Mouse (Mus musculus) neural tube, embryonic 14.5 days (tissue): ENCODE data around the gene Msl1. TPM values are rescaled to one million over a fixed set of nuclear protein-coding genes. Genes with fewer than 3 reads are reported as not detected.

Experiments used
- ATAC-seq: fragments of 200-750 bp; cut with Nextera tagmentation; 2 replicates; pipeline ENCODE4 v1.8.0; 2017; ENCODE audit warnings: low read depth, mild to moderate bottlenecking, moderate TSS enrichment, moderate library complexity
- H3K27ac ChIP-seq: fragments of 300-500 bp; sonication (generic); 2 replicates; pipeline ENCODE4 v1.5.1; 2014; ENCODE audit warnings: low read depth, mild to moderate bottlenecking, control low read depth, low read length, moderate library complexity, mixed read lengths
- H3K27me3 ChIP-seq: fragments of 300-500 bp; sonication (generic); 2 replicates; pipeline ENCODE4 v1.6.1; 2014; ENCODE audit warnings: low read length; ENCODE audit not compliant: control insufficient read depth, insufficient read depth
- H3K36me3 ChIP-seq: fragments of 300-500 bp; sonication (generic); 2 replicates; pipeline ENCODE4 v1.6.1; 2014; ENCODE audit warnings: low read length, mixed read lengths; ENCODE audit not compliant: control insufficient read depth, insufficient read depth
- H3K4me1 ChIP-seq: fragments of 300-500 bp; sonication (generic); 2 replicates; pipeline ENCODE4 v1.6.1; 2014; ENCODE audit warnings: low read length; ENCODE audit not compliant: control insufficient read depth, insufficient read depth
- H3K4me2 ChIP-seq: fragments of 300-500 bp; sonication (generic); 2 replicates; pipeline ENCODE4 v1.6.1; 2014; ENCODE audit warnings: mild to moderate bottlenecking, low read depth, low read length, control low read depth
- H3K4me3 ChIP-seq: fragments of 300-500 bp; sonication (generic); 2 replicates; pipeline ENCODE4 v1.5.1; 2014; ENCODE audit warnings: low read depth, low read length, control low read depth, mixed read lengths
- H3K9ac ChIP-seq: fragments of 300-500 bp; sonication (generic); replicated peaks from 2 replicates; pipeline ENCODE4 v1.6.1; 2014; ENCODE audit warnings: low read depth, mild to moderate bottlenecking, control low read depth, low read length, mixed read lengths
- H3K9me3 ChIP-seq: fragments of 300-500 bp; sonication (generic); 2 replicates; pipeline ENCODE4 v1.6.1; 2016; ENCODE audit warnings: low read length; ENCODE audit not compliant: control insufficient read depth
- WGBS: fragments of 180-500 bp; shearing (Covaris S2); extraction: QIAGEN DNeasy Blood & Tissue Kit; methylation state at CpG from one replicate; pipeline ENCODE4 v1.1.7; 2014; 5-methylcytosine and 5-hydroxymethylcytosine counted together
- polyA plus RNA-seq: library from polyadenylated mRNA; unstranded; fragments of >200 nt; fragmentation: Nextera tagmentation; extraction: Ambion mirVana; gene quantifications from 2 replicates; pipeline ENCODE4 v1.2.1, GENCODE M21; 2014

The Msl1 gene
- polyA plus RNA-seq, 1 experiment from 2014 or later, result 24.2 TPM

DNA sequence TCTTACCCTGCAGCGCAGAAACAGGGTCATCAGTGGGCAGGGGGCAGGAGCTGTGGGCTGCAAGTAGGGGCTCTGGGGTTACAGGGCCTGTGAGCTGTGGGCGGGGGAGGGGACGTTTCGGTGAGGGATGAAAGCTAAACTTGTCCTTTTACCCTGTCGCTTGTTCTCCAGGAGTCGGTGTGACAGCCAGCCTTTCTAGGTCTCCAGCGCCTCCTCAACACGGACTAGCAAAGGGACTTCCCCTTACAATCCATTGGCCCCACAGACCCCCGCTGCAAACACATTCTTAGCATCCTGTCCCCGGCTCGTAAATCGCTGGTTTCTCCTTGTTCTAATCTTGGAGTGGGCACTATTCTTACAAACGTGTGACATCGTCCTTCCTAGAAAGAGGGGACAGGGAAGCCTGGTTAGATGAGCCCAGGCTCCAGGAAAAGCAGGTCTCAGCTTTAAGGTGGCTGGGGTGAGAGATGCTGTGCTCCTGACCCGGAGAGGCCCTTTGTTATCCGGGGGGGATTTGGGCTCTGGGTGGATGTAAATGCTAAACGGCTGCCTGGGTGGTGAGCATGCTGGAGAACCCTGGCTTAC, 12.6 kb upstream of the Msl1 start:
- H3K4me2 ChIP-seq, result peak overlapping the region; percentile 39
- H3K27ac ChIP-seq, result peak overlapping the region; percentile 83
- ATAC-seq, result no peak
- WGBS, result 4% methylated on average over 17 of the region's 17 CpGs
- no peaks in the 10 kb centered on the region for H3K9me3 ChIP-seq
- no peak overlapping the region for H3K4me3 ChIP-seq
- H3K27me3 ChIP-seq, result no peaks in the 10 kb centered on the region
- H3K4me1 ChIP-seq, result peaks cover 33% of the 10 kb centered on the region; the same call in 1 of the 2 replicates
- H3K9ac ChIP-seq, result peak overlapping the region; percentile 8
- no peaks in the 10 kb centered on the region; the same call in 1 of the 2 replicates for H3K36me3 ChIP-seq

- no peak overlapping the region for H3K4me3 ChIP-seq
- H3K9me3 ChIP-seq, result no peaks in the 10 kb centered on the region
- peak; percentile 49; the same call in 1 of the 2 replicates for ATAC-seq
- H3K27ac ChIP-seq, result peak overlapping the region; percentile 83
- peak overlapping the region; percentile 8 for H3K9ac ChIP-seq
- under 1% methylated on average over 20 of the region's 20 CpGs for WGBS
- H3K4me1 ChIP-seq, result peaks cover 33% of the 10 kb centered on the region; the same call in 1 of the 2 replicates
- no peaks in the 10 kb centered on the region; the same call in 1 of the 2 replicates for H3K36me3 ChIP-seq
- H3K27me3 ChIP-seq, result no peaks in the 10 kb centered on the region
- H3K4me2 ChIP-seq, result peak overlapping the region; percentile 39
These were observed 12.1 kb upstream of the Msl1 start for GRCm38 (mm10) chr11:98783236-98783696.

- Histone ChIP-seq H3K4me3 (no peak overlapping the region), H3K4me1 (peaks cover 33% of the 10 kb centered on the region; the same call in 1 of the 2 replicates), H3K36me3 (no peaks in the 10 kb centered on the region; the same call in 1 of the 2 replicates), H3K4me2 (no peak overlapping the region), H3K9ac (no peak overlapping the region), H3K9me3 (no peaks in the 10 kb centered on the region), H3K27ac (no peak overlapping the region), H3K27me3 (no peaks in the 10 kb centered on the region)
- no peak for ATAC-seq
- WGBS, result 72% methylated on average over 4 of the region's 4 CpGs
These were observed 11.2 kb upstream of the Msl1 start for GRCm38 (mm10) chr11:98784139-98784538.

DNA sequence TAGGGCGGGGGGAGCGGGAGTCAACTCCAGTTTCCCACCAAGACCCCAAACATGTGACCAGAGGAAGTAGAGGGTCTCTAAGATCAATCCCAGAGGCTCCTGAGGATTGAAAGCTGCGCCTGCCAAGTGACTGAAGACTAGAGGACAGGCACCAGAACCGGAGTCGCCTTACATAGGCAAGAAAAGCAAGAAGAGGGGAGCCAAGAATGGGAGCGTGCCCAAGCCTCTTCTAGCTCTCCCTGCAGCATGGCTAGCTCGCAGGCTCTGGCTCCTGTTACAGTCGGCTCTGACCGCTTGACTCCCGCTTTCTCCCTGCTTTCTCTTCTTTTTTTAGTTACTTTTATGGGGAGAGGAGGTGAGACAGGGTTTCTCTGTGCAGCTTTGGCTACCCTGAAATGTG, 10.1 kb upstream of the Msl1 start:
- H3K4me2 ChIP-seq, result no peak overlapping the region
- no peaks in the 10 kb centered on the region; the same call in 1 of the 2 replicates for H3K36me3 ChIP-seq
- no peaks in the 10 kb centered on the region for H3K27me3 ChIP-seq
- peaks cover 33% of the 10 kb centered on the region; the same call in 1 of the 2 replicates for H3K4me1 ChIP-seq
- 67% methylated on average over 10 of the region's 10 CpGs for WGBS
- no peak overlapping the region for H3K4me3 ChIP-seq
- no peaks in the 10 kb centered on the region for H3K9me3 ChIP-seq
- H3K9ac ChIP-seq, result no peak overlapping the region
- H3K27ac ChIP-seq, result peak overlapping the region; percentile 77
- no peak for ATAC-seq

DNA sequence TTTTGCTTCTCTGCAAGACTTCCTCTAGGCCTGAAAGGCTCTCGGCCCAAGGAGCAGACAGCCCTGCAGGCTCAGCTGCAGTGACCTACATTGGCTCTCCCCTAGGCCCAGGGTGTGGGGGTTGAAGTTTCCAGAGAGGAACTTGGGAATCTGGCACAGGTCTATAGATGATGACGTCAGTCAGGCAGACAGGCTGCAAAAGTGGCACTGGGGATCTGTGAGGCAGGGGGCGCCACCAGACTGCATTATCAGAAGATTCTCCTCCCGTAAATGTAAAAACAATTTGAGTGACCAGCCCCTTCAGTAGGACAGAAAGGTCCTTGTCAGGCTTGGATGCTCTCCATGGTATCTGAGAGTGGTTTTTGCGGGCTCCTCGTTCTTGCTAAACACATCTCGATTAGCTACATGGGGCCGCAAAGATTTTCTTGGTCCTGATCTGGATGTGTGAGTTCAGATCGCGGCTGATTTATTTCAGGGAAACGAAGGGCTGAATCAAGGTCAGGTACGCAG, 9.5 kb upstream of the Msl1 start:
- ATAC-seq, result no peak
- Histone ChIP-seq H3K27me3 (no peaks in the 10 kb centered on the region), H3K4me1 (peaks cover 33% of the 10 kb centered on the region; the same call in 1 of the 2 replicates), H3K4me3 (no peak overlapping the region), H3K9me3 (no peaks in the 10 kb centered on the region), H3K36me3 (no peaks in the 10 kb centered on the region; the same call in 1 of the 2 replicates), H3K27ac (peak overlapping the region; percentile 77), H3K9ac (no peak overlapping the region), H3K4me2 (peak overlapping the region; percentile 38)
- 9% methylated on average over 12 of the region's 12 CpGs for WGBS

GRCm38 (mm10) chr11:98786359-98787214, 8.7 kb upstream of the Msl1 start:
- no peak overlapping the region for H3K4me3 ChIP-seq
- peak overlapping the region; percentile 77 for H3K27ac ChIP-seq
- ATAC-seq, result peak; percentile 61
- H3K4me1 ChIP-seq, result peaks cover 32% of the 10 kb centered on the region; the same call in 1 of the 2 replicates
- 3% methylated on average over 14 of the region's 15 CpGs for WGBS
- no peak overlapping the region for H3K9ac ChIP-seq
- no peaks in the 10 kb centered on the region for H3K27me3 ChIP-seq
- H3K36me3 ChIP-seq, result no peaks in the 10 kb centered on the region; the same call in 1 of the 2 replicates
- H3K9me3 ChIP-seq, result no peaks in the 10 kb centered on the region
- peak overlapping the region; percentile 38 for H3K4me2 ChIP-seq

GRCm38 (mm10) chr11:98787229-98787628, 8.1 kb upstream of the Msl1 start:
- ATAC-seq, result no peak
- WGBS, result 33% methylated on average over 7 of the region's 7 CpGs
- Histone ChIP-seq H3K9me3 (no peaks in the 10 kb centered on the region), H3K4me1 (peaks cover 25% of the 10 kb centered on the region; the same call in 1 of the 2 replicates), H3K4me2 (no peak overlapping the region), H3K27me3 (no peaks in the 10 kb centered on the region), H3K4me3 (no peak overlapping the region), H3K27ac (no peak overlapping the region), H3K9ac (no peak overlapping the region), H3K36me3 (no peaks in the 10 kb centered on the region; the same call in 1 of the 2 replicates)

DNA sequence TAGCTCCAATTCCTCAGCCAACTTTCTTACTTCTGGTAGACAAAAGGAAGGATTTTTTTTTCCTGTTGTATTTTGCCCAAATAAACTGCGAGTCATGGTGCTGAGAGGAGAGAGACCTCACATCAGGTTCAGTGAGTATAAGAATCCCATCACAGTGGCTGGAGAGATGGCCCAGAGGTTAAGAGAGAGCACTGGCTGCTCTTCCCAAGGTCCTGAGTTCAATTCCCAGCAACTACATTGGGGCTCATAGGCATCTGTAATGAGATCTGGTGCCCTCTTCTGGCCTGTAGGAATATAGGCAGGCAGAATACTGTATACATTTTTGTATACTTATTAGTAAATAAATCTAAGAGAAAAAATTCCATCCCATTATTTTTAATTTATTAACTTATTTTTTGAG, 7.6 kb upstream of the Msl1 start:
- Histone ChIP-seq H3K4me3 (no peak overlapping the region), H3K4me1 (peaks cover 21% of the 10 kb centered on the region; the same call in 1 of the 2 replicates), H3K27ac (no peak overlapping the region), H3K9me3 (no peaks in the 10 kb centered on the region), H3K36me3 (no peaks in the 10 kb centered on the region; the same call in 1 of the 2 replicates), H3K9ac (no peak overlapping the region), H3K27me3 (no peaks in the 10 kb centered on the region), H3K4me2 (no peak overlapping the region)
- ATAC-seq, result no peak
- WGBS, result 91% methylated on average over 1 of the region's 1 CpGs
